Mouse (Mus musculus): ENCODE results near the gene Amot. TPM values are rescaled to one million over a fixed set of nuclear protein-coding genes. Genes with fewer than 3 reads are reported as not detected.

The Amot gene
- 0.49 and 1.6 TPM in 2 replicates for polyA plus RNA-seq (2011; ENCODE audit: insufficient read depth, insufficient read length, low replicate concordance, missing spikeins)

- TF ChIP-seq CTCF (IDR thresholded peaks at IDR 0.05; ENCODE audit: control insufficient read depth, insufficient read depth, low read length) (no peak), POLR2A (IDR thresholded peaks at IDR 0.05; ENCODE audit: borderline replicate concordance, control insufficient read depth, low read depth, low read length) (peak; percentile 24; the same call in 1 of the 2 replicates)
- 15% methylated on average over 34 of the region's 34 CpGs for WGBS
- Histone ChIP-seq H3K4me3 (replicated peaks; ENCODE audit: control insufficient read depth, low read depth, low read length) (peak within 1 kb of the TSS; percentile 75), H3K27ac (ENCODE audit: control insufficient read depth, insufficient read depth, low read depth, low read length, poor library complexity) (no peak within 1 kb of the TSS), H3K4me1 (ENCODE audit: control insufficient read depth, insufficient read depth, low read length) (no peaks in the 10 kb centered on the region)
These were observed at the start of gene Amot for GRCm38 (mm10) chrX:145504717-145505415. Gene Amot, minus strand, starts transcription at chrX:145505181.

- no peak overlapping the region for H3K27ac ChIP-seq (ENCODE audit: control insufficient read depth, insufficient read depth, low read depth, low read length, poor library complexity)
- no peaks in the 10 kb centered on the region for H3K4me1 ChIP-seq (ENCODE audit: control insufficient read depth, insufficient read depth, low read length)
- no peak overlapping the region for H3K4me3 ChIP-seq (replicated peaks; ENCODE audit: control insufficient read depth, low read depth, low read length)
- WGBS: 74% methylated on average over 3 of the region's 3 CpGs
- TF ChIP-seq CTCF (IDR thresholded peaks at IDR 0.05; ENCODE audit: control insufficient read depth, insufficient read depth, low read length) (no peak), POLR2A (IDR thresholded peaks at IDR 0.05; ENCODE audit: borderline replicate concordance, control insufficient read depth, low read depth, low read length) (no peak)
These were observed 40.1 kb upstream of the Amot start for GRCm38 (mm10) chrX:145545060-145545459.

- no peaks in the 10 kb centered on the region for H3K4me1 ChIP-seq (ENCODE audit: control insufficient read depth, insufficient read depth, low read length)
- H3K4me3 ChIP-seq (replicated peaks; ENCODE audit: control insufficient read depth, low read depth, low read length): no peak overlapping the region
- no peak for TF ChIP-seq CTCF (IDR thresholded peaks at IDR 0.05; ENCODE audit: control insufficient read depth, insufficient read depth, low read length)
- TF ChIP-seq POLR2A (IDR thresholded peaks at IDR 0.05; ENCODE audit: borderline replicate concordance, control insufficient read depth, low read depth, low read length): no peak
- no peak overlapping the region for H3K27ac ChIP-seq (ENCODE audit: control insufficient read depth, insufficient read depth, low read depth, low read length, poor library complexity)
- 86% methylated on average over 4 of the region's 4 CpGs for WGBS
These were observed 38.9 kb upstream of the Amot start for GRCm38 (mm10) chrX:145543602-145544490.

- H3K27ac ChIP-seq (ENCODE audit: control insufficient read depth, insufficient read depth, low read depth, low read length, poor library complexity): no peak overlapping the region
- no peaks in the 10 kb centered on the region for H3K4me1 ChIP-seq (ENCODE audit: control insufficient read depth, insufficient read depth, low read length)
- WGBS: 80% methylated on average over 1 of the region's 1 CpGs
- H3K4me3 ChIP-seq (replicated peaks; ENCODE audit: control insufficient read depth, low read depth, low read length): no peak overlapping the region
- TF ChIP-seq CTCF (IDR thresholded peaks at IDR 0.05; ENCODE audit: control insufficient read depth, insufficient read depth, low read length) (no peak), POLR2A (IDR thresholded peaks at IDR 0.05; ENCODE audit: borderline replicate concordance, control insufficient read depth, low read depth, low read length) (no peak)
These were observed 36.1 kb upstream of the Amot start for GRCm38 (mm10) chrX:145541050-145541449.

GRCm38 (mm10) chrX:145540321-145540720 lies 35.3 kb upstream of the Amot start:
- Histone ChIP-seq H3K27ac (ENCODE audit: control insufficient read depth, insufficient read depth, low read depth, low read length, poor library complexity) (no peak overlapping the region), H3K4me3 (replicated peaks; ENCODE audit: control insufficient read depth, low read depth, low read length) (no peak overlapping the region), H3K4me1 (ENCODE audit: control insufficient read depth, insufficient read depth, low read length) (no peaks in the 10 kb centered on the region)
- no peak for TF ChIP-seq CTCF (IDR thresholded peaks at IDR 0.05; ENCODE audit: control insufficient read depth, insufficient read depth, low read length)
- TF ChIP-seq POLR2A (IDR thresholded peaks at IDR 0.05; ENCODE audit: borderline replicate concordance, control insufficient read depth, low read depth, low read length): no peak
- 79% methylated on average over 1 of the region's 1 CpGs for WGBS

GRCm38 (mm10) chrX:145529602-145530001 lies 24.6 kb upstream of the Amot start:
- Histone ChIP-seq H3K4me3 (replicated peaks; ENCODE audit: control insufficient read depth, low read depth, low read length) (no peak overlapping the region), H3K27ac (ENCODE audit: control insufficient read depth, insufficient read depth, low read depth, low read length, poor library complexity) (no peak overlapping the region), H3K4me1 (ENCODE audit: control insufficient read depth, insufficient read depth, low read length) (no peaks in the 10 kb centered on the region)
- TF ChIP-seq CTCF (IDR thresholded peaks at IDR 0.05; ENCODE audit: control insufficient read depth, insufficient read depth, low read length) (no peak), POLR2A (IDR thresholded peaks at IDR 0.05; ENCODE audit: borderline replicate concordance, control insufficient read depth, low read depth, low read length) (no peak)
- WGBS: 78% methylated on average over 1 of the region's 1 CpGs

- WGBS: 47% methylated on average over 10 of the region's 10 CpGs
- no peak for TF ChIP-seq CTCF (IDR thresholded peaks at IDR 0.05; ENCODE audit: control insufficient read depth, insufficient read depth, low read length)
- no peak for TF ChIP-seq POLR2A (IDR thresholded peaks at IDR 0.05; ENCODE audit: borderline replicate concordance, control insufficient read depth, low read depth, low read length)
- no peaks in the 10 kb centered on the region for H3K4me1 ChIP-seq (ENCODE audit: control insufficient read depth, insufficient read depth, low read length)
- no peak overlapping the region for H3K4me3 ChIP-seq (replicated peaks; ENCODE audit: control insufficient read depth, low read depth, low read length)
- no peak overlapping the region for H3K27ac ChIP-seq (ENCODE audit: control insufficient read depth, insufficient read depth, low read depth, low read length, poor library complexity)
These were observed 11.5 kb upstream of the Amot start for GRCm38 (mm10) chrX:145516322-145517066.
